ENCODE assay signal across 9 mouse cellular contexts in genomic region chr7:45935114-45935513, GRCm38 (mm10). TPM values are rescaled to one million over a fixed set of nuclear protein-coding genes. Genes with fewer than 3 reads are reported as not detected.
A peak's percentile ranks its signal among the peaks of the same experiment; 100 is the strongest.
DNase-seq lines count a peak whose midpoint lies in the region; ATAC-seq and TF ChIP-seq lines count a peak whose summit lies in the region.
"Had no signal": no experiment of that assay in that cellular context is flagged by ENCODE, and none has a peak within 500 bp of the region (broad histone marks: within the 10 kb centered on the region; RNA-seq: fewer than 3 reads in every experiment).

No protein-coding gene starts in this region.

- no peak overlapping the region for H3K9ac ChIP-seq in ES-Bruce4 (ENCODE audit: low read depth, poor library complexity, severe bottlenecking)

- TF ChIP-seq EP300 in ES-Bruce4 (IDR thresholded peaks at IDR 0.05; ENCODE audit: insufficient read depth, low read depth, low read length), result no peak

- H3K9me3 ChIP-seq in ES-Bruce4 (replicated peaks; ENCODE audit: control insufficient read depth, insufficient read depth, low read length, poor library complexity, severe bottlenecking), result no peaks in the 10 kb centered on the region

- peak; percentile 41 to 54 for DNase-seq in heart, adult 9 months (ENCODE audit: low spot score in 2 of 2)
- no peak for DNase-seq in heart, adult 8-10 months (ENCODE audit: low spot score)
- DNase-seq in cerebellum, postnatal 10 days, result peak; percentile 82 to 88
- peak; percentile 72 to 81 for DNase-seq in kidney, postnatal 25 days
- DNase-seq in splenic B cell, adult 2 months (ENCODE audit: low read depth, low spot score), result peak; percentile 90

- H3K27ac ChIP-seq in ES-Bruce4 (ENCODE audit: insufficient read depth, low read length), result no peak overlapping the region

- peak; percentile 73 for TF ChIP-seq CTCF in ES-Bruce4 (IDR thresholded peaks at IDR 0.05; ENCODE audit: low read depth, low read length)

- no peak overlapping the region for H3K4me3 ChIP-seq in ES-Bruce4 (ENCODE audit: low read depth, low read length)
- H3K4me3 ChIP-seq: megakaryocyte, embryonic 14.5 days had no signal

- no peaks in the 10 kb centered on the region for H3K27me3 ChIP-seq in ES-Bruce4 (ENCODE audit: control insufficient read depth, insufficient read depth, low read length, poor library complexity, severe bottlenecking)
- H3K27me3 ChIP-seq in splenic B cell, adult 2 months (ENCODE audit: control insufficient read depth, insufficient read depth, low read length, poor library complexity, severe bottlenecking), result no peaks in the 10 kb centered on the region

- ATAC-seq in granulocyte monocyte progenitor cell, adult 5-6 weeks (replicated peaks; ENCODE audit: poor library complexity, severe bottlenecking), result peak; percentile 79
- ATAC-seq in megakaryocyte, adult 5-6 weeks (ENCODE audit: poor library complexity, severe bottlenecking), result peak; percentile 94

- H3K4me1 ChIP-seq in ES-Bruce4 (ENCODE audit: control insufficient read depth, insufficient read depth, low read length), result no peaks in the 10 kb centered on the region
- H3K4me1 ChIP-seq: megakaryocyte, embryonic 14.5 days had no signal

- no peak for TF ChIP-seq POLR2A in ES-Bruce4 (IDR thresholded peaks at IDR 0.05; ENCODE audit: insufficient read depth, low read length)

- H3K36me3 ChIP-seq in ES-Bruce4 (ENCODE audit: control insufficient read depth, insufficient read depth, low read length, poor library complexity, severe bottlenecking), result no peaks in the 10 kb centered on the region
- H3K36me3 ChIP-seq in splenic B cell, adult 2 months (ENCODE audit: control insufficient read depth, insufficient read depth, low read length, poor library complexity, severe bottlenecking), result no peaks in the 10 kb centered on the region

RNA-seq across cellular contexts. Expression of gene Ccdc114, which starts 11.2 kb away (rescaled TPM):
- 1 to 10 TPM in 3 of 4 experiments, under 1 TPM in 1; 0.66 to 1.4 (median 1.2) TPM for total RNA-seq in heart, adult 8-10 months (2022)
- polyA plus RNA-seq in ES-Bruce4 (2011; ENCODE audit: insufficient read depth, insufficient read length, low read depth, missing spikeins), result 7.6 and 10.2 TPM in 2 replicates
- 3.1 TPM in 1 of 2 replicates, not detected in the other for total RNA-seq in granulocyte monocyte progenitor cell, adult 5-6 weeks (2014; fragmentation: Nextera tagmentation)
- total RNA-seq in granulocyte monocyte progenitor cell, adult 5-6 weeks (2017), result 1.8 and 3.0 TPM in 2 replicates
- 0.84 and 3.3 TPM in 2 replicates for total RNA-seq in megakaryocyte, adult 5-6 weeks (2015)
- total RNA-seq in megakaryocyte, adult 5-6 weeks (2017), result 3.2 and 3.4 TPM in 2 replicates

RNA-seq across cellular contexts. Expression of gene Emp3, which starts 13.9 kb away (rescaled TPM):
- total RNA-seq in heart, adult 8-10 months (2022), result 10 to 100 TPM; 17.3 to 24.6 (median 22.3) TPM
- 10.6 and 11.0 TPM in 2 replicates for polyA plus RNA-seq in ES-Bruce4 (2011; ENCODE audit: insufficient read depth, insufficient read length, low read depth, missing spikeins)
- 244 and 297 TPM in 2 replicates for total RNA-seq in granulocyte monocyte progenitor cell, adult 5-6 weeks (2014; fragmentation: Nextera tagmentation)
- 174 and 251 TPM in 2 replicates for total RNA-seq in granulocyte monocyte progenitor cell, adult 5-6 weeks (2017)
- 661 and 761 TPM in 2 replicates for total RNA-seq in megakaryocyte, adult 5-6 weeks (2015)
- 564 and 565 TPM in 2 replicates for total RNA-seq in megakaryocyte, adult 5-6 weeks (2017)

RNA-seq across cellular contexts. Expression of gene Tmem143, which starts 38.4 kb away (rescaled TPM):
- total RNA-seq in heart, adult 8-10 months (2022), result 100 to 1,000 TPM; 115 to 143 (median 126) TPM
- polyA plus RNA-seq in ES-Bruce4 (2011; ENCODE audit: insufficient read depth, insufficient read length, low read depth, missing spikeins), result 21.7 and 28.2 TPM in 2 replicates
- 14.5 and 21.2 TPM in 2 replicates for total RNA-seq in granulocyte monocyte progenitor cell, adult 5-6 weeks (2014; fragmentation: Nextera tagmentation)
- 9.5 and 12.5 TPM in 2 replicates for total RNA-seq in granulocyte monocyte progenitor cell, adult 5-6 weeks (2017)
- 1.9 and 8.0 TPM in 2 replicates for total RNA-seq in megakaryocyte, adult 5-6 weeks (2015)
- 5.8 TPM in 2 replicates for total RNA-seq in megakaryocyte, adult 5-6 weeks (2017)

RNA-seq across cellular contexts. Expression of gene Syngr4, which starts 38.6 kb away (rescaled TPM):
- total RNA-seq in heart, adult 8-10 months (2022), result not detected
- polyA plus RNA-seq in ES-Bruce4 (2011; ENCODE audit: insufficient read depth, insufficient read length, low read depth, missing spikeins), result 2.0 and 3.4 TPM in 2 replicates
- total RNA-seq in granulocyte monocyte progenitor cell, adult 5-6 weeks (2014; fragmentation: Nextera tagmentation), result 3.7 and 4.0 TPM in 2 replicates
- 0.41 TPM in 1 of 2 replicates, not detected in the other for total RNA-seq in granulocyte monocyte progenitor cell, adult 5-6 weeks (2017)
- 1.2 and 1.4 TPM in 2 replicates for total RNA-seq in megakaryocyte, adult 5-6 weeks (2015)
- not detected in 2 replicates for total RNA-seq in megakaryocyte, adult 5-6 weeks (2017)

RNA-seq across cellular contexts. Expression of gene Grin2d, which starts 56.9 kb away (rescaled TPM):
- 1 to 10 TPM; 1.1 to 2.2 (median 1.3) TPM for total RNA-seq in heart, adult 8-10 months (2022)
- polyA plus RNA-seq in ES-Bruce4 (2011; ENCODE audit: insufficient read depth, insufficient read length, low read depth, missing spikeins), result 0.43 and 0.68 TPM in 2 replicates
- 0.15 TPM in 1 of 2 replicates, not detected in the other for total RNA-seq in granulocyte monocyte progenitor cell, adult 5-6 weeks (2014; fragmentation: Nextera tagmentation)
- total RNA-seq in granulocyte monocyte progenitor cell, adult 5-6 weeks (2017), result 0.09 TPM in 1 of 2 replicates, not detected in the other
- total RNA-seq in megakaryocyte, adult 5-6 weeks (2015), result 0.14 and 0.16 TPM in 2 replicates
- 0.04 and 0.07 TPM in 2 replicates for total RNA-seq in megakaryocyte, adult 5-6 weeks (2017)

Comparison
In these comparisons a context has a peak if more than half of its experiments do, and no peak if none do; other contexts are left out.
1. RNA of gene Emp3, which starts 13.9 kb away (total RNA-seq): 564 to 761 TPM in megakaryocyte, adult 5-6 weeks and 174 to 297 TPM in granulocyte monocyte progenitor cell, adult 5-6 weeks; 17.3 to 24.6 TPM in heart, adult 8-10 months; every median in the first group is over 4 times any median in the second.
2. RNA of gene Tmem143, which starts 38.4 kb away (total RNA-seq): 115 to 143 TPM in heart, adult 8-10 months; 9.5 to 21.2 TPM in granulocyte monocyte progenitor cell, adult 5-6 weeks and 1.9 to 8.0 TPM in megakaryocyte, adult 5-6 weeks; every median in the first group is over 4 times any median in the second.